Mouse (Mus musculus) ES-E14 (cell line): ENCODE measurements around the gene Olfr462. TPM values are rescaled to one million over a fixed set of nuclear protein-coding genes. Genes with fewer than 3 reads are reported as not detected.
A peak's percentile ranks its signal among the peaks of the same experiment; 100 is the strongest.

Source experiments
- DNase-seq: peaks from one replicate; pipeline ENCODE4 v3.0.0-alpha.2; 2013; ENCODE audit warnings: low read depth, low spot score
- H3K27ac ChIP-seq: 2 replicates; pipeline ENCODE4 v1.5.1; 2012; ENCODE audit warnings: low read depth, mild to moderate bottlenecking, low read length, moderate library complexity, mixed read lengths; ENCODE audit not compliant: poor library complexity, insufficient read depth, severe bottlenecking
- H3K36me3 ChIP-seq: 2 replicates; pipeline ENCODE4 v1.6.1; 2012; ENCODE audit warnings: mild to moderate bottlenecking, low read length, moderate library complexity, mixed read lengths; ENCODE audit not compliant: control insufficient read depth, poor library complexity, insufficient read depth, severe bottlenecking
- H3K4me1 ChIP-seq, 2 experiments: fragments of 150-350 bp in 1 of 2; sonication (generic) in 1 of 2; 2 replicates each; pipeline ENCODE4 v1.6.1; 2012; ENCODE audit warnings: low read length in 2 of 2, mild to moderate bottlenecking in 1 of 2, mixed read lengths in 1 of 2; ENCODE audit not compliant: control insufficient read depth in 2 of 2, insufficient read depth in 2 of 2, poor library complexity in 1 of 2
- H3K4me3 ChIP-seq, 2 experiments: fragments of 150-350 bp in 1 of 2; sonication (generic) in 1 of 2; 2 replicates each; pipeline ENCODE4 v1.5.1; 2012; ENCODE audit warnings: low read length in 2 of 2, low read depth in 1 of 2, mild to moderate bottlenecking in 1 of 2, mixed read lengths in 1 of 2; ENCODE audit not compliant: insufficient read depth in 1 of 2, poor library complexity in 1 of 2, severe bottlenecking in 1 of 2
- H3K9ac ChIP-seq: 2 replicates; pipeline ENCODE4 v1.6.1; 2012; ENCODE audit warnings: low read depth, mild to moderate bottlenecking, low read length, mixed read lengths; ENCODE audit not compliant: poor library complexity, insufficient read depth, severe bottlenecking
- H3K9me3 ChIP-seq: fragments of 150-350 bp; sonication (generic); 2 replicates; pipeline ENCODE4 v1.6.1; 2012; ENCODE audit warnings: low read depth, mild to moderate bottlenecking, low read length; ENCODE audit not compliant: control insufficient read depth, insufficient read depth
- CHD2 ChIP-seq: IDR thresholded peaks from 2 replicates; pipeline ENCODE4 v1.6.1; 2014; ENCODE audit warnings: mild to moderate bottlenecking, low read depth, low read length, inconsistent platforms
- HCFC1 ChIP-seq: IDR thresholded peaks from 2 replicates; pipeline ENCODE4 v1.6.1; 2012; ENCODE audit warnings: low read length, inconsistent platforms, borderline replicate concordance; ENCODE audit not compliant: insufficient read depth
- MAFK ChIP-seq: IDR thresholded peaks from 2 replicates; pipeline ENCODE4 v1.6.1; 2014; ENCODE audit warnings: mild to moderate bottlenecking, low read depth, low read length, inconsistent platforms; ENCODE audit not compliant: insufficient read depth
- ZC3H11A ChIP-seq: IDR thresholded peaks from 2 replicates; pipeline ENCODE4 v1.6.1; 2012; ENCODE audit warnings: low read depth, mild to moderate bottlenecking, inconsistent platforms, low read length, borderline replicate concordance
- ZNF384 ChIP-seq: IDR thresholded peaks from 2 replicates; pipeline ENCODE4 v1.6.1; 2012; ENCODE audit warnings: low read depth, low read length, inconsistent platforms
- in situ Hi-C, 2 experiments: fragments of 600-800 bp; cut with MboI; formaldehyde crosslinking; loops; one replicate each; pipeline ENCODE4 v1.15.1; 2025; ENCODE audit warnings: low sequenced_read_pairs in 2 of 2, inconsistent platforms in 1 of 2; ENCODE audit not compliant: unreplicated experiment in 2 of 2
- total RNA-seq: library from RNA; depleted of rRNA; stranded (reverse); fragments of 300-350 nt; gene quantifications from 2 replicates; pipeline ENCODE4 v1.2.3, GENCODE M21; 2012; rRNA removed

The Olfr462 gene
- total RNA-seq, 1 experiment: not detected

- Histone ChIP-seq H3K36me3 (no peaks in the 10 kb centered on the region), H3K27ac (no peak overlapping the region), H3K4me3 (peak overlapping the region in 1 of 2 experiments; percentile 48; a peak in 1 of 4 replicates), H3K9ac (no peak overlapping the region), H3K9me3 (no peaks in the 10 kb centered on the region), H3K4me1 (peaks cover 5 to 13% of the 10 kb centered on the region in 2 experiments; a peak in 2 of 4 replicates)
- peak; percentile 33 for DNase-seq
- in situ Hi-C loops: no loop called here
- TF ChIP-seq ZNF384: no peak
- no peak for TF ChIP-seq MAFK
- no peak for TF ChIP-seq ZC3H11A
- TF ChIP-seq HCFC1: no peak
- no peak for TF ChIP-seq CHD2
Observed at GRCm38 (mm10) chr11:87846968-87847600, 45.0 kb downstream of the Olfr462 start.

DNA sequence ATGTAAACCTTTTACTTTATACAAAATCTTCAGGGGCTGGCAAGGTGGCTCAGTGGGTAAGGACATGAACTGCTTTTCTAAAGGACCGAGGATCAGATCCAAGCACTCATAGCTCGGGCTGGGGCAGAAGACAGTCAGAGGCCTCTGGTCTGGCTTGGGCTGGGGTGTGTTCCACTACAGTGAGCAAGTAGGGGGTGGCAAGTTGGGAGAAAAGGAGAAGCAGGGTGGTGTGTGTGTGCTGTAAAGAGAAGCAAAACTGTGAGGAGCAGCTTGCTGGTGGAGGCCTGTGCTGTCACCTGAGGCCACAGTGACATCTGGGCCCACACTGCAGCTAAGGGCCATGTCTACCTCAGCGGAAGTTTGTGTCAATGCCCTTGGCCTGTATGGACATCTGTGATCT lies 50.6 kb downstream of the Olfr462 start:
- in situ Hi-C loops: no loop called here
- H3K27ac ChIP-seq: no peak overlapping the region
- no peak for TF ChIP-seq CHD2
- no peak for TF ChIP-seq HCFC1
- TF ChIP-seq ZNF384: no peak
- TF ChIP-seq ZC3H11A: no peak
- TF ChIP-seq MAFK: no peak
- no peaks in the 10 kb centered on the region for H3K36me3 ChIP-seq
- H3K4me1 ChIP-seq: no peaks in the 10 kb centered on the region
- no peak for DNase-seq
- H3K9ac ChIP-seq: no peak overlapping the region
- no peaks in the 10 kb centered on the region for H3K9me3 ChIP-seq
- no peak overlapping the region for H3K4me3 ChIP-seq

DNA sequence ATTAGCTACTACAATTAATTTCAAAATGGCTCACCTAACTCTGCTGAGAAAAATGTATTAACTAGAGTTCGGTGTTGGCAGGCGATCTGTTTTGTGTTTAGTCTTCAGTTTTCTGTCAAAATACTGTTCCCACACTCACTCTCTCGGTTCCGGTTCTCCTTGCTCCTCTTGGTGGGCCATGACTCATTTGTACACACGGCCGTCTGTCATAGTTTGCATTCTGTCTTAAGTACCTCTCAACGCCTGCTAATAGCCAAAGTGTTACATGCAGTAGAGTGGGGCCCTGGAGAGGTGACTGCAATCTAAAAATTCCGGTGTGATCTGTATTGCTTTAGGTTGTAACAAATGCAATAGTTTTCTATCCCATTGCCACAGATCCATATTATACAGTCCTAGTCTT lies 51.4 kb downstream of the Olfr462 start:
- no peaks in the 10 kb centered on the region for H3K9me3 ChIP-seq
- DNase-seq: no peak
- no peak overlapping the region for H3K4me3 ChIP-seq
- TF ChIP-seq ZC3H11A (no peak), MAFK (no peak), ZNF384 (no peak), CHD2 (no peak), HCFC1 (no peak)
- H3K9ac ChIP-seq: no peak overlapping the region
- in situ Hi-C loops: no loop called here
- H3K36me3 ChIP-seq: no peaks in the 10 kb centered on the region
- no peaks in the 10 kb centered on the region for H3K4me1 ChIP-seq
- H3K27ac ChIP-seq: no peak overlapping the region

Other genes starting within 250 kb of the Olfr462 start
- 1.1 and 1.2 TPM in 2 replicates for gene Rnf43, start 229.5 kb downstream of the Olfr462 start, total RNA-seq
- gene Supt4a, start 154.7 kb downstream of the Olfr462 start, total RNA-seq: 178 and 220 TPM in 2 replicates
- gene Tspoap1, start 131.7 kb downstream of the Olfr462 start, total RNA-seq: 1.8 and 5.2 TPM in 2 replicates
- not detected in 2 replicates for gene Mpo, start 98.7 kb downstream of the Olfr462 start, total RNA-seq
- not detected in 2 replicates for gene Lpo, start 64.0 kb downstream of the Olfr462 start, total RNA-seq
- gene Mks1, start 39.1 kb downstream of the Olfr462 start, total RNA-seq: 14.2 and 21.1 TPM in 2 replicates
- 0.31 and 0.53 TPM in 2 replicates for gene Epx, start 16.7 kb downstream of the Olfr462 start, total RNA-seq
- not detected in 2 replicates for gene Olfr463, start 5.1 kb upstream of the Olfr462 start, total RNA-seq
- not detected in 2 replicates for gene Olfr464, start 28.7 kb upstream of the Olfr462 start, total RNA-seq
- 18.3 and 35.8 TPM in 2 replicates for gene Dynll2, start 95.3 kb upstream of the Olfr462 start, total RNA-seq
- gene Srsf1, start 155.1 kb upstream of the Olfr462 start, total RNA-seq: 369 and 432 TPM in 2 replicates
- 12.6 and 13.2 TPM in 2 replicates for gene Vezf1, start 176.0 kb upstream of the Olfr462 start, total RNA-seq
- 8.0 and 8.7 TPM in 2 replicates for gene Cuedc1, start 205.8 kb upstream of the Olfr462 start, total RNA-seq